Mouse (Mus musculus): ENCODE measurements around the gene Opcml.

Opcml gene

DNA sequence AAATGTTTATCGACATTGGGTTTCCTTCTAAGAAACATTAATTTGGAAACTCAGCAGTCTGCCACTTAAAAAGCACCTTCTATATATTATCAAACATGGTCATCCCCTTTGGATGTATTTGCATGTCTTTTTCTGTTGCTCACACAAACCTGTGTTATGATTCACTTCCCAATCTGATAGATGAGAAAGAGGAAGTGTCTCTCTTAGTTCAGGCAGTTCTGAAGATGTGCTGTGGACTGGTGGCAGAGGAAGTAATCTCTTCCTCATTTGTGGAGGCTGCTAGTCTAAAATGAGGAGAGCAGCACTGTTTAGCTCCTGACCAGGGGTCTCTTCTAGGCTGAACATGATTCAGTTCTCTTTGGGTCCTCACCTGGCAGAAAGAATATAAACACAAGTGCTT is 831.4 kb downstream of the Opcml start:
- no peak for DNase-seq (ENCODE audit: low spot score)

DNA sequence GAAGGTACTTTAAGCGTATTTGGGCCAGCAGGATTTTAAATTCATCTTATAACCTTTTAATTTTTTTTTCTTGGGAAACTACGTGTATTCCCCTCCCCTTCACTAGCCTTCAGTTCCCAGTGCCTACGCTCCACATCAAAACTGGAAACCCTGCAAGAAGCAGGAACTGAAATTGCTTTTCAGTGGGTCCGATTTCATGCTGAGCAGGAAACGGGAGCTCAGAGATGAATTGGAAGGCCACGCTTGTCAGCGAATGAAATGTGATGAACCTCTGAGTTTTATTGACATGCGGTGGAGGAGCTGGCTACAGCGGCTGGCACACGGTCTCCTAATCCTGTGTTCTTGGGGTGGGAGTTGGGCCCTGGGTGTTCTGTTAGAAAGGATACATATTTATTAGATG is 834.3 kb downstream of the Opcml start:
- DNase-seq (ENCODE audit: low spot score) = peak; percentile 58

DNA sequence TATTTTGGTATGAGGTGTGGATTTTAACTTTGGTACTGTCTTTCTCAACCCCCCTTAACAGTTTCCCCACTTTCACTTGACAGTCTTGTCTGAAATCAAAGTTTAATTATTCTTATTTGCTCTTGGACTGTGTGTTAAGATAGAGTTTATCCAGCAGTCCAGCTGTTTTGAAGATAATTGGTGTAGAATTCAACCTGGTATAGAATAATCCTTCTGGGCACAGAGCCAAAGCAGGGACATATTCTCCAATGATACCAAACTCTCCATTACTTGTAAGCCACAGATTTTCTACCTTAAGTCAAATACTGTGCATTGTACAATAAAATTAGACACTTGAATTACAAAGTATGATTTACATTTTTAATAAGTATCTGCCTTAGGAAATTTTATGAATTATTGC is 852.2 kb downstream of the Opcml start:
- no peak for DNase-seq (ENCODE audit: low spot score)

DNA sequence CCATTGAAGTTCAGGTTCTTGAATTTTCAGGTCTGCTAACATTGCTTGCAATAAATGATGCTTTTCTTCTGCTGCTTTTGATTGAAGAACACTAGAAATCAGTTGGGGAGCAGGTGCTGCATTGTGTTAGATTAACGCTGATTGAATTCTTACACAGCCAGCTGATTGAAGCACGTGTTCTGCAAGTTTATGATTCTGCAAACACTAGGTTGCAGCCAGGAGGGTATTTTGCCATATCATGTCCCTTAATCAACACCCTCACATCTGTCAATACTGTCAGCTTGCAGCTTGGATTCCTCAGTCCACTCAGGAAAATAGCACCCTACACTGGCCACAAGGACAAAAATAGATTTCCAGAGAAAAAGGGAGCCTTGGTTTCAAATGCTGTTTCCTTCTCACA is 853.5 kb downstream of the Opcml start:
- DNase-seq (ENCODE audit: low spot score) = no peak

DNA sequence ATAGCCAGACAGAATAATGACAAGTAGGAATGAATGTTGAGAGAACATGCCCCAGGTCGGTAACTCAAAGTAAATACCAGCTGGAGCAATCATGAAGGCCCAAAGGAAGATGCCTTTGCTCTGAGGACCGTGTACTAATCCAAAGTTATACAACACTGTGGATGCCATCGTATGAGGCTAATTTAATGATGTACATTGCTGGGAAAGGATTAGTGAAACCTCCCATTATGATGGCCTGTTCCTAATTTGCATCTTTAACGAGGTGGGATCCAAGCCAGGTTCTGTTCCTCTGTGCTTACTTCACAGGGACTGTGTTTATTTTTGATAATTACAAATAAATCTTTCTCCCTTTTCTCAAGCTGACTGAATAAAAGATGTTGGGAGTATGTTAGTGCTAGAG is 859.5 kb downstream of the Opcml start:
- no peak for DNase-seq (ENCODE audit: low spot score)

DNA sequence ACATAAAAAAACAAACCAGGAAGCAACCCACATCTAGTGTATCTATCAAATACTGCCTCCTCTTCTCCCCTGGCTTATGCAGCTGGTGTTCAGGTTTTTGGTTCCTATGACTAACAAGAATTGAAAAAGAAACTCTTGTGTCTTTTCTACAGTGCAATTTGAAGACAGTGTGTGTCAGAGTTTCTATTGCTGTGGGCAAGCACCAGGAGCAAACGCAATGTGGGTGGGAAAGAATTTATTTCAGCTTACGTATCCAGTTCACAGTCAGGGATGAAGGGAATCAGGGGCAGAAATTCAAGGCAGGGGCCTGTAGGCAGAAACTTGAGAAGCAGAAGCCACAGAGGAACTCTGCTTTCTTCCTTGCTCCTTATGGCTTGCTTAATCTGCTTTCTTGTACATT is 869.4 kb downstream of the Opcml start:
- no peak for DNase-seq (ENCODE audit: low spot score)

DNA sequence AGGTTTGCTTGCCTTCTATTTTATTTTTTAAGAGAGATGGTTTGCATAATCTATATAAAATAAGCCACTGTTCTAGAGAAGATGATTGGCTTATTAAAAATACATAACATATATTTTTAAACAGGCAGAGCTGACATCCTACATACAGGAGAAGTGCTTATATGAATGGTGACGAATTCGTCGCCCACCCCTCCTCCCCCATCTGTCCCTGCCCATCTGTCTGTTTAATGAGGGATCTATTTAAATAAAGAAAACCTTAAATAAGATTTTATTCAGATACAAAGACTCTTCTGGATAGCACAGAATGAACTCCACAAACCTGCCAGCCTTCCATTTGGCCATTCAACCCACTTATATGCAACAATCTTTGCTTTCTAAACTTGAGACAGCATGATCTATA is 872.3 kb downstream of the Opcml start:
- DNase-seq (ENCODE audit: low spot score) = no peak

DNA sequence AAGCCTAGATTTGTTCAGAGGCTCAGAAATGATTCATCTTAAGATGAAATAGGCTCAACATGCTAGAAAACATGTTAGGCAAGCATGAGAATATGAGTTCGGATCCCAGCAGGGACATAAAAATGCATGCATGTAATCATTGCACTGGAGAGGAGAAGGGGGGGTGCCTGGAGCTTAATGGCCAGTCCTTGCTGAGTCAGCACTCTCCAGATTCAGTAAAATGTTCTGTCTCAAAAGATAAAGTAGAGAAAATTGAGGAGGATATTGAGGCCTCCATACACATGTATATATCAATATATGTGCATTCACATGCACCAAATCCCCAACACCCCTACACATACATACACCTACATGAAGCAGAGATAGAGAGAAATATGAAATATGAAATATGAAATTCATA is 889.7 kb downstream of the Opcml start:
- no peak for DNase-seq (ENCODE audit: low spot score)

DNA sequence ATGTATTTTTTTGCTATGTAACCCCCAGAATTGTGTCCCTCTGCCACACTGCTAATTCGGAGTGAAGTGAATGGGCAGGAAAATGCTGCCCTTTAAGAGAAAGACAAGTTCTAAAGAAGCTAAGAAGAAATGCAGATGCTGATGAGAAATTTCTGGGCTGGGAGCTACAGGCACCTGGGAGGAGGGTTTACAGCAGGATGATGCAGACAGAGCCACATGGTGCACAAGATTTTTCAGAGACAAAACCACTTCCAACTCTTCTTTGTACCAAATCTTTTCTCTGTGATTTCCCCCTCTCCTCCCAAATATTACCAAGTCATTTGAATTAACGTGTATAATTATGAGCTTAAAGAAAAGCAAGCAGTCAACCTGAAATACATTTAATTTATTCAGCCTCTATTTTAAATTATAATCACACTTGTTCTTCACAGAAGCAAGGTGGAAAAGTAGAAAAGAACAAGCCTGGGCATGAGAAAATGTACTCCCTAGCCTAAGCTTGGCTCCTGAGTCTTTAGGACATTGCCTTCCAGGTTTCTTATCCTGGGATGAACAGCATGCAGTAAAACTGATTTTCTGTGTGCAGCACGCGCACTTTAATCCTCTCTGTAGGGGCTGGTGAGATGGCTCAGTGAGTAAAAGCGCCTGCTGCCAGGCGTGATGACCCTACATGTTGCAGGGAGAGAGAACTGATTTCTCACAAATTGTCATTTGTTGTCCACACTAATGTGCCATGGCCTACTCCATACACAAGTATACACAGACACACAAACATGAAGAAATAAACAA is 890.9 kb downstream of the Opcml start:
- DNase-seq (ENCODE audit: low spot score) = no peak

DNA sequence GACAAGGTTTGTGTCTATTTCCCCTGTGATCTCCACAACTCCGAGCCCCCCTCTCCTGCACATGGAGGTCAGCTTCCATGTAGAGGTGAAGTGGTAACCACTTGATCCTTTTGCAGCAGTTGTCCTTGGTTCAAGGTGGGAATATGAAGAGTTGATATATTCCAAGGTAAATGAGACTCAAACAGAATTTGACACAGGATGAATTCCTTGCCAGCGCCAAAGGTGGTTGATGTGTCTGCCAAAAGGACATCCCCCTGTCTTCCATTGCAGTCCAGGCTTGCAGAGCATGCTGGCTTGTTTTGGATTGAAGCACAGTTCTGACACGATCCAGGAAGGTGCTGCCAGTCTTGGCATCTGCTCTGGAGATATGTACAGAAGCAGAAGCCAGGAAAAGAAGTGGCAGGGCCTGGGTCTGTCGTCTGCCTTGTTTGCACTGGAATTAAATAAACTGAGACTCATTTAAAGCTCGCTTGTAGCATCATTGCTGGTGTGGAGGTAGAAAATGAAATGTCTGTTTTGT is 893.4 kb downstream of the Opcml start:
- DNase-seq (ENCODE audit: low spot score) = no peak

DNA sequence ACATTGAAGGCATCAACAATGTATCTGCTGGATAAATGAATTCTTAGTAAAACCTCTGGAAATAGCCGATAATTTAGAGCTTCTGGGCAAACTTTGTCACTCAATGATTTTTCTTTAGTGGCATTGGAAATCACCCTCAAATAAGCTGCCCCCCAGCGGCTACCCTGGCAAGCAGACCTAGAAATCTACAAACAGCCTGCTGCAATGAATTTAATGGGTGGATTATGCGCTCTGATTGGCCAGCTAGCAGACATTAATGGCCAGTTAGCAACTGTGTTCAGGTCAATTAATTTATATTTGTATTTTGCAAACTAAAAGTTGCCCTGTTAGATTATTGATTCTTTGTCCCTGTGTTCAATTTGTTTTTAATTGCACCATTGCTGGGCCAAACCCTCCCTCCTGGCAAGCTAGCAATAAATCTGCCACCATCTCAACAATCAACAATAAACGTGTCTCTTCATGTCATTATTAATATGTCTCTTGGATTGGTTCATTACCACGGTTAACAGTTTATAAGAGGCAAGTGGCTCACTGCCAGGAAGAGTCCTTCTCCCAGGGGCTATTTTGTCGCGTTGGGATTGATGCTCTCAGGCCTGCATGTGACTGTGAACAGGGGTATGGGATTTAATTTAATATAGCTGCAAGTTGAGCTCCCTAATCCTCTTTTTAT is 896.5 kb downstream of the Opcml start:
- DNase-seq (ENCODE audit: low spot score) = no peak

DNA sequence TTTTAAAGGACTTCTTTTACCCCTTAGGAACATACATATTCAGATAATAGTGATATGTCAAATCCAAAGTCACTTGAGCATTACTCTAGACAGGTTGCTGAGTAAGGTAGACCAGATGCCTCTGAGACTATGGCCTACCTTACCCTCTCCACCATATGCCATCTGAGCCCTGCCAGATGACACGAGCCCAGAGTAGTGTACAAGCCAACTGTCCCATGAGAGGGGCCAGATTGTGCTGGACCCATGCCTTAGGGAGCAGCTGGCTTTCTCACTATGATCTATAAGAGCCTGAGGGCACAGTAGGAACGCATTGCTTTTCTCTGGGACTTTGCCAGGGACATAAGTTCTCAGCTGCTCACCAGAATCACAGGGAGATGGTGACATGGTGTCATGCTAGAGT is 899.6 kb downstream of the Opcml start:
- DNase-seq (ENCODE audit: low spot score) = no peak

DNA sequence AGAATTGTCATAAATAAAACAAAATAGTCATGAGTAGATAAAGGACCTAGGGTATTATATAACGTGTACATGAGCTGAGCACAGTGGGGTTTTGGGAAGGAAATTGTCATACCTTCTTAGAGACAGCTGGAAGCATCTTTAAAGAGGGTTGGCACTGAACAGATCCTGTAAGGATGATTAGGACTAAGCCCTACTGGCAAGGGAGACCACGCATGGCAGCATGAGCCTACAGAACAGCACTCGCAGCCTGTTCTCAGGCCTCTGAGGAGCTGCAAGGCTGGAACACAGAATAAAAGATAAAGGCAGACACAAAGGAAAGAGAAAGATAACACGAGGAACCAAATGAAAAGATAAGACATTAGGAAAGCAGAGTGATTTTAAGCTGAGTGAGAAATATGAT is 915.2 kb downstream of the Opcml start:
- no peak for DNase-seq (ENCODE audit: low spot score)

DNA sequence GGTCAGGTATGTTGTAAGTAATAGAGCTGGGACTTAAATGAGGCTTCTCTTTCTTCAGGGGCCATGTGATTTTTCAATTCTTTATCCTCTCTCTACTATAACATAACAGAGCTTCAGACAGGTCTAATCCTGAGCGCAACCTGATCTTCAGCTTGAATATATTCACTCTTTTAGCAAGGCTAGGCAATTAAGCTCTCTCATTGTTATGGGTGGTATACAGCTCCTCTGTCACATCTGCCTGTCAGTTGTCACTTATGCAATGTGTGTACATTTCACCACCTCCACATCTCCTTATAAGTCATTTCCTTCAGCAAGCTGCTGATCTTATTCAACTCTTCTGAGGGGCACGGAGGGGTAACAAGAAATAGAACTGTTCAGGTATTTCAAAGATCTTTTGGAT is 924.0 kb downstream of the Opcml start:
- DNase-seq (ENCODE audit: low spot score) = no peak

DNA sequence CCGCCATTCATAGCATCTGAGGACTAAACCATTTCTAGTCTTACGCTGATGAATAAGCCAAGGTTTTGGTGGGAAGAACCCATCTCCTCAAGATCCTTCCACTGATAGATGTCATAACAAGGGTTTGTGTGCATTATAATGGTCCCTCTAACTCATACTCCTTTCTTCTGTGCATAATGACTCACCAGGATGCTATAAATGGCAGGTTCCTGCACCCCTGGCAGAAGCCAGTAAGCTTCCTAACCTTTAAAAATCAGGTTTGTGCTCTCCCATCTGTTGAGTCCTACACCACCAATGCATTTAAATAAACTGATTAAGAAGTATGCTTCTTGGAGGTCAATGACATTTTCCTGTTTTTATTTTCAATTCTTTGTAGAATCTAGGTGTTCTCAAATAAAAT is 929.6 kb downstream of the Opcml start:
- DNase-seq (ENCODE audit: low spot score) = no peak

DNA sequence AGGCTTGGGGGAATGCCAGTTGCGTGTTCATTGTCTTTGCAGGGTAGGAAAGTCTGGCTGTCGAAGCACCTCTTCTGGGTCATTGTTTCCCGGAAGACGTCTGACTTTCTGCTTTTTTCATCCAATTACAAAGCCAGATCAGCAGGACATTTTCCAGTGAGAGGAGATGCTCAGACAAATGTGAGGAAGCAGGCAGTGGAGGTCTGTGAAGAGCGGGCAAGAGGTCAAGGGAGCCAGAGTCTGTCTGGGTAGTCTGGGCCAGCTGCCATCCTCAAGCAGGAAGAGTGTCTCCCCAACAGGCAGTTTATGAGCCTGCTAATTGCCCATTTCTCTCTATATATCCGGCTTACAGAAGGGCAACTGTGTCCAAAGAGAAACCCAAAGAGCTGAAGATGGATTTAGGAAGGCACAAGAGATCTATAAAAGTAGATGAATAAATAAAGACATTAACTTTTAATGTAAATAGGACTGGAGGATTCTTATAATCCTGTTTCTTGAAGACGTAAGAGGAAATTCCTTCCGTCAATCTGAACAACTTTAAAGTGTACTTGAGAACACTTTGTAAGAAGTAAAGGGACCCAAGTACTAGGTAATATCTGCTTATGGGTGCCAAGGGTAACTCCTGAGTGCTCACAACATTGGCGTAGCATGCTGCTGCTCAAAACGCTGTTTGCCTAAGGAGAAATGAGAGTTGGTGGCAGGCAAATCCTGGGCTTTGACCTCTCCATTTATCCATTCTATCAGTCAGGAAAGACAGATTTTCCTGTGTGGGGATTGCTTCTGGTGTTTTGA is 941.4 kb downstream of the Opcml start:
- no peak for DNase-seq (ENCODE audit: low spot score)

DNA sequence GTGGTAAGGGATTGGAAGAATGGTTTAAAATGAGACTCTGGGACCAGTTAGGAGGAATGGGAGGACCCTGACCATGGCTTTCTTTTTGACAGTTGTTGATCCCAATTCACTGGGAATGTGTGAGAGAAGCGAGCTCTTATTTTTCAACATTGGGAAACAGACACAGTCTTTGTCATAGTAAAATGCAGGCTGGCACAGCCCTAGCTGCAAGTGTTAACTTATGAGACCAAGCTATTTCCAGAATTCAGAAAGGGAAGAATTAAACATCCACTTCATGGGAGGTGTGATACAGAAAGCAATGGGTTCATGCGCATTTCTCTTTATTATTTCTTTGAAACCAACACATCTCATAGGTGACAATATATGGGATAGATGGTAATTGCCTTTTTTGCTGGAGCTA is 947.4 kb downstream of the Opcml start:
- DNase-seq (ENCODE audit: low spot score) = no peak

DNA sequence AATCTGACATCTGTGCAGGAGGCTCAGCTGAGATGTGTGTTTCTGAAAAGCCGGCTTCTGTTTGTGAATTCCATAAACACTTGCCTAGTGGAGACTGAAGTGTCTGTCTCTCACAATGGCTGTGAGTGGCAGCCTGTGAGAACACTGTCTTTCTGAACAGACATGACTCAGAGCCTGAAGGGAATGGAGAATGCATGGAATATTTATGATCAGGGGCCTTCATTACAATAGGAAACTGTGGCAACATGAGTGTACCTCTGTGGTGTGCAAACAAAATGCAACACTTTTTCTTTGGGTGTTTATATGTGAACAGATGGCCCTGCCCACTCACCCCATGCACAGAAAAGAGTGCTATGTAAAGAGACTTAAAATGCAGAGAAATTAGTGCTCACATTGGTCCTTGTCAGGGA is 947.9 kb downstream of the Opcml start:
- no peak for DNase-seq (ENCODE audit: low spot score)

DNA sequence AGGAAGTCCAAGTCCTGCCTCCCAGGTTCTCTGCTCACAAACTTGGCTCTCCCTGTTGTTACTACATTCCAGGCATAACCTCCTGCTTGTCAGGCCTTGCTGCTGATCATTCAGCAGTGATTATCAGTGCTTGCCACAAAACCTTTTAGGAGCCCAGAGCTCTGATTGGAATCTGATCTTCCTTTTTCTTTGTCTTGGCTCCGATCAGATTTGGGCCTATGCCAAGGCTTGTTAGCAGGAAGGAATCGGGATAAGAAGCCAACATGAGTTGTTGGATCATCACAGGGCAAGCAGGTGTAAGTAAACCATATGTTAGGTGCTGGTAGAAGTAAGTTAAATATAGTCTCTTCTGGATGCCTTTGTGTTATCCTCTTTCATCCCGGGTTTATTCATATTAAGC is 954.2 kb downstream of the Opcml start:
- DNase-seq (ENCODE audit: low spot score) = no peak

DNA sequence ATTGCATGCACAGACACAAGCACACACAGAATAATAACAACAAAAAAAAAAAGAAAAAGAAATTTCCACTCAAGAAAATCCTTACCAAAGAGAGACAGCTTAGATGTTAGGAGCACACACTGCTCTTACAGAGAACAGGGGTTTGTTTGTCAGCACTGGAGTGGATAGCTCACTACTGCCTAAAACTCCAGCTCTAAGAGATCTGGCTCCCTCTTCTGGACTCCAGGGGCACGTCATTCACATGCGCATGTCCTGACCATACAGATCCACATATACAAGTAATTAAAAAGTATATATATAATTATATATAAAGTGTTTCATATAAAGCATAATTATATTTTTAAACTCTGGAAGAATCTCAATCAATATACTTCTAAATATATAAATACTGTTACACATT is 958.3 kb downstream of the Opcml start:
- DNase-seq (ENCODE audit: low spot score) = peak; percentile 51

DNA sequence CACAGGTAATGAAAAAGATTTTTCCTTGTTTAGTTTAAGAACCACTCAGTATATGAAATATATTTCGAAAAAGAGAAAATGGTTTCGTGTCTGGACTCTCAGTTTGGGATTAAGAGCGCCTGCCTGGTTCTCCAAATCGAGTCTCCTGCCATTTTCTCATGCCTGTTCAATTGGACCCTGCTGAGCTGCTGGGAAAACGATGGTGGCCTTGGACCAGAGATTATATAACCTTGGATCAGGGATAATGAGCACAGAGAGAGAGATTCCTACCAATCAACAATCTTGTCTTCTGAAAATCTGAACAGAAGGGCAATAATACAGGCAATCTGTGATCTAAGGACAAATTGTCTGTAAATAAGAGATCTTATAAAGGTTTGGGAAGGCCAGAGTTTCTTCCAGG is 962.3 kb downstream of the Opcml start:
- DNase-seq (ENCODE audit: low spot score) = no peak

DNA sequence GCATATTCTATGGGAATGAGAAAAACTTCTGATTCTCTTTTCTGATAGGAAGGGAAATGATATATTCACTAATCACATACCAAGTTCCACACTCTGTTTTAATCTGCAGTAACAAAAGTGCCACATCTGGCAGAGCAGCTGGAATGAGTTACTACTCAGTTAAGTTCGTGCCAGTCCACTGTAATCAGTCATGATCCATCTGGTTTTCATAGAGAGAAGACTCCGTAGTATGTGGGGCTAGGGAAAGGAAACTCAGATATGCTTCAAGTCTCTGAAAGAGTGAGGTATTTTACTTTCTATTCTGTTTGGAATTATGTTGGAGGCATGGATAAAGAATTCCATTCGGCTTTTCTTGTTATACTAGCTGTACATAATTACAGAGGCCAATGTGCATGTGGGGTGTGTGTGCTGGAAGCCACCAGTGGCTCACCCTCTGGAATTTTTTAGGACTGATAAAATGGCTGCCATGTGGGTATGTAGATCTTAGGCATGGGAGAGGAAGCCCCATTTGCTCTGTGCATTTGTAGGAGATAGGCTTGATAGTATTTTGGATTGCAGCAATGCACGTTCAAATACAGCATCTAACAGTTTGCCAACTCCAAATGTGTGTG is 966.4 kb downstream of the Opcml start:
- DNase-seq (ENCODE audit: low spot score) = peak; percentile 63
